9 mouse cellular contexts compared by ENCODE assay signal in genomic region chr17:28419636-28420035, GRCm38 (mm10). TPM values are rescaled to one million over a fixed set of nuclear protein-coding genes. Genes with fewer than 3 reads are reported as not detected.
DNase-seq lines count a peak whose midpoint lies in the region; ATAC-seq and TF ChIP-seq lines count a peak whose summit lies in the region.
"Had no signal": no experiment of that assay in that cellular context is flagged by ENCODE, and none has a peak within 500 bp of the region (broad histone marks: within the 10 kb centered on the region; RNA-seq: fewer than 3 reads in every experiment).

No protein-coding gene starts in this region.

- ATAC-seq in heart, embryonic 11.5 days (replicated peaks; ENCODE audit: insufficient number of reproducible peaks, low FRiP score, low TSS enrichment), result no peak
- ATAC-seq in lung, embryonic 15.5 days (ENCODE audit: borderline replicate concordance, extremely low read depth, low FRiP score, low TSS enrichment), result no peak

- H3K9ac ChIP-seq in heart, embryonic 11.5 days (ENCODE audit: low read depth, low read length), result no peak overlapping the region
- no peak overlapping the region for H3K9ac ChIP-seq in lung, embryonic 15.5 days

- peak overlapping the region; percentile 94 for H3K27ac ChIP-seq in gastrocnemius, adult 2 months
- peak overlapping the region; percentile 70; the same call in 1 of the 2 replicates for H3K27ac ChIP-seq in heart, embryonic 11.5 days (ENCODE audit: low read depth, low read length)
- peak overlapping the region; percentile 87 for H3K27ac ChIP-seq in lung, embryonic 15.5 days

- 72% methylated on average over 6 of the region's 6 CpGs for WGBS in heart, embryonic 11.5 days (ENCODE audit: insufficient replicate concordance)
- 55% methylated on average over 6 of the region's 6 CpGs for WGBS in lung, embryonic 15.5 days

- TF ChIP-seq CTCF in gastrocnemius, adult 2 months (IDR thresholded peaks at IDR 0.05), result no peak

- peak; percentile 44 for DNase-seq in gastrocnemius, adult 2 months
- DNase-seq in gastrocnemius, postnatal 14 days, result no peak
- DNase-seq in 416B (ENCODE audit: low read depth), result peak; percentile 27
- no peak for DNase-seq in right cerebral cortex, postnatal 14 days
- DNase-seq in adrenal gland, postnatal 4 days (ENCODE audit: low spot score in 2 of 2), result no peak
- no peak for DNase-seq in frontal cortex, postnatal 10 days (ENCODE audit: low spot score in 2 of 2)
- DNase-seq: thymus, postnatal 4 days had no signal

- H3K9me3 ChIP-seq in heart, embryonic 11.5 days (replicated peaks; ENCODE audit: control insufficient read depth, low read length), result no peaks in the 10 kb centered on the region
- H3K9me3 ChIP-seq in lung, embryonic 15.5 days, result no peaks in the 10 kb centered on the region

- peak overlapping the region; percentile 61; the same call in 1 of the 2 replicates for H3K4me3 ChIP-seq in gastrocnemius, adult 2 months
- no peak overlapping the region for H3K4me3 ChIP-seq in heart, embryonic 11.5 days (ENCODE audit: low read depth, low read length)
- H3K4me3 ChIP-seq in lung, embryonic 15.5 days, result no peak overlapping the region

- H3K36me3 ChIP-seq in heart, embryonic 11.5 days (ENCODE audit: control insufficient read depth, insufficient read depth, low read length), result no peaks in the 10 kb centered on the region
- peaks cover 5% of the 10 kb centered on the region for H3K36me3 ChIP-seq in lung, embryonic 15.5 days

- intact Hi-C loops in gastrocnemius, adult 2 months (cut with DNase I), result loop anchor here (1.0 kb wide), 1 partner anchor 104 kb away; no protein-coding TSS in a partner anchor
- intact Hi-C loops in gastrocnemius, postnatal 14 days (cut with DNase I; ENCODE audit: low total_unique reads), result no loop called here

- no peaks in the 10 kb centered on the region for H3K27me3 ChIP-seq in heart, embryonic 11.5 days (ENCODE audit: control insufficient read depth, insufficient read depth, low read length)
- H3K27me3 ChIP-seq in lung, embryonic 15.5 days, result no peaks in the 10 kb centered on the region

- H3K4me2 ChIP-seq in heart, embryonic 11.5 days, result no peak overlapping the region
- H3K4me2 ChIP-seq in lung, embryonic 15.5 days, result no peak overlapping the region

- H3K4me1 ChIP-seq in heart, embryonic 11.5 days (ENCODE audit: control insufficient read depth, insufficient read depth, low read length), result peaks cover 12% of the 10 kb centered on the region
- peaks cover 20% of the 10 kb centered on the region for H3K4me1 ChIP-seq in lung, embryonic 15.5 days

RNA-seq across cellular contexts. Expression of gene Tulp1, which starts 54.6 kb away (rescaled TPM):
- not detected for total RNA-seq in gastrocnemius, adult 2 months (2021)
- not detected for total RNA-seq in gastrocnemius, postnatal 14 days (2021)
- polyA plus RNA-seq in heart, embryonic 11.5 days (2014; fragmentation: Nextera tagmentation; extraction: Ambion mirVana), result 2.9 and 5.0 TPM in 2 replicates
- 6.0 and 6.2 TPM in 2 replicates for polyA plus RNA-seq in lung, embryonic 15.5 days (2015; fragmentation: Nextera tagmentation; extraction: Ambion mirVana)
- total RNA-seq in adrenal gland, postnatal 4 days (2021), result 1 to 10 TPM in 1 of 2 experiments, under 1 TPM in 1; 0.62 to 1.5 TPM

Comparison
In these comparisons a context has a peak if more than half of its experiments do, and no peak if none do; other contexts are left out.
1. DNase-seq: peak in gastrocnemius, adult 2 months (single experiment) and 416B (single experiment); none in gastrocnemius, postnatal 14 days (single experiment), right cerebral cortex, postnatal 14 days (single experiment), adrenal gland, postnatal 4 days (0 of 2) and frontal cortex, postnatal 10 days (0 of 2).
2. Peak in every context shown above with its lines, with median percentiles within 50 percentile points of each other: H3K27ac ChIP-seq.